Mouse (Mus musculus): ENCODE results near the gene Gpr89.

Gene Gpr89

GRCm38 (mm10) chr3:96869091-96869490, 36.1 kb downstream of the Gpr89 start:
- no peak for DNase-seq (ENCODE audit: low spot score)

GRCm38 (mm10) chr3:96868566-96868965, 36.6 kb downstream of the Gpr89 start:
- DNase-seq (ENCODE audit: low spot score) = no peak

GRCm38 (mm10) chr3:96867863-96868262, 37.3 kb downstream of the Gpr89 start:
- DNase-seq (ENCODE audit: low spot score) = no peak

GRCm38 (mm10) chr3:96860498-96860897, 44.6 kb downstream of the Gpr89 start:
- DNase-seq (ENCODE audit: low spot score) = no peak

GRCm38 (mm10) chr3:96855833-96856232, 49.3 kb downstream of the Gpr89 start:
- no peak for DNase-seq (ENCODE audit: low spot score)

GRCm38 (mm10) chr3:96854376-96854775, 50.8 kb downstream of the Gpr89 start:
- DNase-seq (ENCODE audit: low spot score) = no peak

GRCm38 (mm10) chr3:96852561-96852960, 52.6 kb downstream of the Gpr89 start:
- DNase-seq (ENCODE audit: low spot score) = no peak

GRCm38 (mm10) chr3:96849168-96849727, 55.9 kb downstream of the Gpr89 start:
- no peak for DNase-seq (ENCODE audit: low spot score)

GRCm38 (mm10) chr3:96848470-96848869, 56.7 kb downstream of the Gpr89 start:
- DNase-seq (ENCODE audit: low spot score) = no peak

- DNase-seq (ENCODE audit: low spot score) = peak; percentile 32
Measured at GRCm38 (mm10) chr3:96847661-96848060, 57.5 kb downstream of the Gpr89 start.

- peak; percentile 16 for DNase-seq (ENCODE audit: low spot score)
Measured at GRCm38 (mm10) chr3:96846985-96847384, 58.2 kb downstream of the Gpr89 start.

- DNase-seq (ENCODE audit: low spot score) = no peak
Measured at GRCm38 (mm10) chr3:96845806-96846205, 59.3 kb downstream of the Gpr89 start.

GRCm38 (mm10) chr3:96845191-96845590, 60.0 kb downstream of the Gpr89 start:
- no peak for DNase-seq (ENCODE audit: low spot score)

GRCm38 (mm10) chr3:96838996-96839645, 66.0 kb downstream of the Gpr89 start:
- DNase-seq (ENCODE audit: low spot score) = no peak

GRCm38 (mm10) chr3:96836414-96836813, 68.7 kb downstream of the Gpr89 start:
- no peak for DNase-seq (ENCODE audit: low spot score)

- DNase-seq (ENCODE audit: low spot score) = no peak
Measured at GRCm38 (mm10) chr3:96834587-96835348, 70.4 kb downstream of the Gpr89 start.

- no peak for DNase-seq (ENCODE audit: low spot score)
Measured at GRCm38 (mm10) chr3:96832930-96833329, 72.2 kb downstream of the Gpr89 start.

GRCm38 (mm10) chr3:96829856-96830255, 75.3 kb downstream of the Gpr89 start:
- no peak for DNase-seq (ENCODE audit: low spot score)

GRCm38 (mm10) chr3:96828984-96829383, 76.2 kb downstream of the Gpr89 start, which contains the start of the genes Pdzk1 and Cd160:
TSS of gene Pdzk1 (plus strand) at chr3:96829284.
TSS of gene Cd160 (minus strand) at chr3:96829351.
- DNase-seq (ENCODE audit: low spot score) = no peak

- no peak for DNase-seq (ENCODE audit: low spot score)
Measured at GRCm38 (mm10) chr3:96828308-96828864, 76.8 kb downstream of the Gpr89 start.

GRCm38 (mm10) chr3:96825261-96825660, 79.9 kb downstream of the Gpr89 start:
- DNase-seq (ENCODE audit: low spot score) = no peak

- no peak for DNase-seq (ENCODE audit: low spot score)
Measured at GRCm38 (mm10) chr3:96824614-96825013, 80.5 kb downstream of the Gpr89 start.

- DNase-seq (ENCODE audit: low spot score) = no peak
Measured at GRCm38 (mm10) chr3:96823701-96824100, 81.4 kb downstream of the Gpr89 start.
